Mouse (Mus musculus): ENCODE measurements around the gene Stac3.

Gene Stac3

GRCm38 (mm10) chr10:127521611-127522080 lies 20.2 kb downstream of the Stac3 start:
- in situ Hi-C loops (cut with MboI, MseI) = no loop called here

DNA sequence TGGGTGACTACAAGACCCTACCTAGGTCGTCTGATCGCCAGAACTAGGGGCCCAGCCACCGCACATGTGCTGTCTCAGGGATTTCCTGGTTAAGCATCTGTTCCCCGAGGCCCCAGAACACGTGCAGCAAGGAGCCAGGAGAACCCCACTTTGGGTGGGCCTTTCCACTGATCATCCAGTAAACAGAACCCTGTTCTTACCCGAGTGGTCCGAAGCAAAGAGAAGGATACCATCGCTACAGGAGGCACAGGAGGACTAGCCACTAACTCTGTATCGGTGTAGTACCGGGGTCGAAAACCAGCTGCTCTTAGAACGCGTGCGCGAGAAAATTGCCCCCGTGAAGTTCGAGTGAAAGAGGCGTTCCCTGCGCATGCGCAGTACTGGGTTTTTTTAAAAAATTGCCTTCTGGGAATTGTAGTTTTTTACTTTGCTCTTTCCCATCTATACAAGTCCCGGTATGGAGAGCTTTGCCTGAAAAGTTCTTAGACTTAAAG lies 20.6 kb downstream of the Stac3 start, which contains the start of gene Shmt2:
Gene Shmt2, minus strand, starts transcription at position 357 of the 494 bp plus-strand sequence.
- in situ Hi-C loops (cut with MboI, MseI) = no loop called here

DNA sequence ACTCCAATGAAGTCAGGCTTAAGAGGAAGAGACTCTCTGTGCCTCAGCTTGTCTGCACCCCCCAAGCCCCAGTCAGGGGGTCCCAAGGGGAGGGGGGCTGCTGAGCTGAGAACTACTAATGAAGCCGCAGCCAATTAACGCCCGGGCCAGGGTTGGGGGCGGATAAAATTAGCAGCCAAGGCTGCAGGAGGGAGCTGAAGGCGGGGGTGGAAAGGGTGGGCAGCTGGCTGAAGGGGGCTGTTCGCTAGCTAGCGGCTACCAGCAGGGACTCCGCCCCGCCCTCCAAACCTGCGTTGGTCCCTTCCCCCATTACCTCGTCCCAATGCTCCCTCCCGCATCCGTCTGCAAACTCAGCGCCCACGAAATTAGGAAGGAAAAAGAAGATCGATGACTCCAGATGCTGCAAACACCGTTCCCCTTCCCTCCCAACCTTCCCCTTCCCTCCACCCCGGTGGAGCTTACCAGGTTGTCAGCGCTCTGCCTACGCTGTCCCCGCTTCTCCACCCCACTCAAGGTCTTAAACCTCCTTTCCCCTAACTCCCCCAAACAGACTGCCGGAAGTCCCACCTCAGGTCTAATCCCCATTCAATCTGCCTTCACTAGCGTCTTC lies 23.3 kb downstream of the Stac3 start:
- in situ Hi-C loops (cut with MboI, MseI) = no loop called here

DNA sequence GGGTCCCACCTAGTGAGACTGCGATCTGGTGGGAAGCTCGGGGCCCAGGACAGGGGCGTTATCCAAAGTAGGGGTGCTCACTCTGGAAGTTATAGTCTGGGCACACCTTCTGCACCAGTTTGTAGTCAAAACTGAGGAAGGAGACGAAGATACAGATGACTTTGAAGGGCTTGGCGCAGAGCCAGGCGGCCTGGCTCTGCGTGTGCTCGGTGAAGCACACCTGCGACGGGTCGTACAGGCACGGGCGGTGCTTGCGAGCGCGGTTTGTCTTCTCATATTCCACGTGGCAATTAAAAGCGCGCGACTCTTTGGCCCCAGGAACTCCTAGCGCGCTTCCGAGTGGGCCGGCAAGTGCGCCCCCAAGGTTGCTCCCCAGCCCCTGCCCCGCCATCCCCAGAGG lies 24.6 kb downstream of the Stac3 start:
- in situ Hi-C loops (cut with MboI, MseI) = no loop called here

GRCm38 (mm10) chr10:127526681-127527080 lies 25.2 kb downstream of the Stac3 start:
- in situ Hi-C loops (cut with MboI, MseI) = no loop called here

DNA sequence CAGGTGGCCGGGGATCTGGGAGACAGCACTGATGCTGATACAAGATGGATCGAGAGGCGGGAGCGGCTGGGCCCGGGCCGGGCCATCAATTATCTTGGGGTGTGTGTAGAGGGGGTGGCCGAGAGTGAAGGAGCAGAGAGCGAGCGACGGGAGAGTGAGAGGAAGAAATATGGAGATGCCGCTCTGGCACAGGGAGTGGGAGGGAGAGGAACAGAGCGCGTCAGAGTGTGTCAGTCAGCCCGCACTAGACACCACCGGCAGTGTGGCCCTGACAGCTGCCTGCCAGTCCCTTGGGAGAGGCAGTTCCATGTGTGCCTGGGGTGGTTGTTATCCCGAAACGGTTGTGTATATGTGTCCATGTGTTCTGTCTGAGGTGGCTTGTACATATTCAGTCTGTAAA lies 26.0 kb downstream of the Stac3 start:
- in situ Hi-C loops (cut with MboI, MseI) = no loop called here

GRCm38 (mm10) chr10:127530945-127531344 lies 29.5 kb downstream of the Stac3 start:
- in situ Hi-C loops (cut with MboI, MseI) = no loop called here

- in situ Hi-C loops (cut with MboI, MseI) = no loop called here
Measured at GRCm38 (mm10) chr10:127531548-127531947, 30.1 kb downstream of the Stac3 start.

DNA sequence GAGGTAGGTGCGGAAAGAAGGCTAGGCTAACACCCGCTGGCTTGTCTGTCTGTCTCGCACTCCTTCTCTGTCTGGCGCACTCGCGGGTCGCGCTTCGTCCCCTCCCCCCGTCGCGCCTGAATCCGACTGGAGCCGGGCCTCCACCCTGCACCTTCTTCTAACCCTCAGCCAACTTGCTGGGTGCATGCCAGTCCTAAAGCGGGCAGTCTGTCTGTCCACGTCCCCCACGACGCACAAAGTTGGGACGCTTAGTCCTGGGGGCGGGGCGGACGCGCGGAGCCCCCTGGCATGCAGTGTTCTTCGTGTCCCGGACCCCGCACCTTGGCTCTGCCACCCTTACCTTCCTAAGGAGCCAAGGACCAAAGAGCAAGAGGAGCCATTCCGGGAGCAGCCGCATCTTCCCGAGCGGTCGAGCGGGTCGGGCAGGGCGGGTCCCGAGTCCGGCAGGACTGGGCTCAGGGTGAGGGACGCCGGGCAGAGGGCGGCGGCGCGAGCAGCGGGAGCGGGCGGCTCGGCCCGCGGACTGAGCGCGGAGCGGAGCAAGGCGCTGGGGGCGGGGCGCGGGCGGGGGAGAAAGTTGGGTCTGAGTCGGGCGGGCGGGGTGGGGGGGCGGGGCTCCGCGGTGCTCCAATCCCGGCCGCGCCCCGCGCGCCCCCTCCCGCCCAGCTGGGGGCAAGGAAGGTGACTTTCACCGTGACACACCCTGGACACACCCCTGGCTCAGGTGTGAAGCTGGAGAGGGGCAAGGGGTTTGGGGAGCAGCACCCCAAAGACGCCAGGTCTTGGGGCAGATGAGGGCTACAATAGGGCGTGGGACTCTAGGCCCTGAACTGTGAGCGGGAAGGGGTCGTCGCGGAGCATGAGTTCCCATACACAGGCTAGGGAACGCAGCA lies 32.8 kb downstream of the Stac3 start, which contains the start of gene Nxph4:
Gene Nxph4, minus strand, starts transcription at position 524 of the 893 bp plus-strand sequence.
- in situ Hi-C loops (cut with MboI, MseI) = no loop called here

DNA sequence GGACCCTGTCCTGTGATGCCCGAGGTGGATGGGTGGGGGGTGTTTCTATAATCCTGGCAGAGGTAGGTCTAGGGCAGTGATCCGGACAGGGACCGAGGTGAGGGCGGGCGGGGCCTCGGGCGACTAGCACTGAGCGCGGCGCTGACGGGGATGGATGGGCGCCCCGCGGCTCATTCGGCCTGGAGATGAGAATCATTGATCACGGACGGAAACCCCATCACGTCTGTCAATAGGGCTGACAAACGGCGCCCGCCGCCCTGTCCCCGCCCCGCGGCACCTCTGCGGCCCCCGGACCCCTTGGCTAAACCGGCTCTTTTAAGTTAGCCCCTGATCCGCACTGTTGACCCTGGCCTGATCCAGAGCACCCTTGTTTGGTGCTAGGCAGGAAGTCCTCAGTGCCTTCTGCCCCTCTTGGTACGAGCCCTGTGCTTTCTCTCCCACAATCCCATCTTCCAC lies 33.5 kb downstream of the Stac3 start:
- in situ Hi-C loops (cut with MboI, MseI) = no loop called here

DNA sequence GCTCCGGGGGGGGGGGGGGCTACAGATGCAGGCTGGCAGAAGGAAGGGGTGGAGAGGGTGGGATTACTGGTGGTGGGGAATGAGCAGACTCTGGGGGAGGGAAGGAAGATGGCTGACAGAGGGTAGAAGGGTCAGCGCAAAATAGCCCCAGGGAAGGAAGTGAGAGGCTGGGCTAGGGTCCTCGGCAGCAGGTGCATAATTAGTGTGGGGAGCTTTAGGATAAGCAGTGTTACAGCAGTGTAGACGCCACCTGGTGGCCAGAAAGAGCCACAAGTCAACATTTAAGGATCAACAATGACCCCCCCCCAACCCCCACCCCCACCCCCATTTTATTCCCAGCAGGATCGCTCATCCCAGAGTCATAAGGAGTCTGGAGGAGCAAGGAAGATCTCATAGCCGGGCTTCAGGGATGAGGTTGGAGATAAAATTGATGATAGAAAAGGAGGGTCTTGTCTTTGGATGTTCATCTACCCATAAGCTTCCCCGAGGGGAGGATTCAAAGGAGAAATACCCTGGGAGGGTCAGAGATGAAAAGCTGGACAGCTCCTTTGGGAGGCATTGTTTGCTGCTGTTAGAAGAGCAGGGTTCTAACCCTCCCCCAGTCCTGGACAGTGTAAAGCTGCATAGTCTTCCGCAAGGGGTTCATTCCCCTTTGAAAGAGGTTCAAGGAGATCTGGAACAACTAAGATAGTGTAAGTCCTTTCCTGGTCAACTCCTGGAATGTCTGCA lies 35.3 kb downstream of the Stac3 start:
- in situ Hi-C loops (cut with MboI, MseI) = no loop called here

- in situ Hi-C loops (cut with MboI, MseI) = no loop called here
Measured at GRCm38 (mm10) chr10:127537854-127538583, 36.5 kb downstream of the Stac3 start.

GRCm38 (mm10) chr10:127541510-127541909 lies 40.0 kb downstream of the Stac3 start:
- in situ Hi-C loops (cut with MboI, MseI) = loop anchor here (5.0 kb wide), 1 partner anchor 34 kb away; no protein-coding TSS in a partner anchor

- in situ Hi-C loops (cut with MboI, MseI) = loop anchor here (5.0 kb wide), 1 partner anchor 35 kb away; no protein-coding TSS in a partner anchor
Measured at GRCm38 (mm10) chr10:127542084-127542483, 40.6 kb downstream of the Stac3 start.

GRCm38 (mm10) chr10:127542720-127543119 lies 41.2 kb downstream of the Stac3 start:
- in situ Hi-C loops (cut with MboI, MseI) = loop anchor here (5.0 kb wide), 1 partner anchor 35 kb away; no protein-coding TSS in a partner anchor

GRCm38 (mm10) chr10:127543916-127544315 lies 42.4 kb downstream of the Stac3 start:
- in situ Hi-C loops (cut with MboI, MseI) = loop anchor here (5.0 kb wide), 1 partner anchor 37 kb away; no protein-coding TSS in a partner anchor

DNA sequence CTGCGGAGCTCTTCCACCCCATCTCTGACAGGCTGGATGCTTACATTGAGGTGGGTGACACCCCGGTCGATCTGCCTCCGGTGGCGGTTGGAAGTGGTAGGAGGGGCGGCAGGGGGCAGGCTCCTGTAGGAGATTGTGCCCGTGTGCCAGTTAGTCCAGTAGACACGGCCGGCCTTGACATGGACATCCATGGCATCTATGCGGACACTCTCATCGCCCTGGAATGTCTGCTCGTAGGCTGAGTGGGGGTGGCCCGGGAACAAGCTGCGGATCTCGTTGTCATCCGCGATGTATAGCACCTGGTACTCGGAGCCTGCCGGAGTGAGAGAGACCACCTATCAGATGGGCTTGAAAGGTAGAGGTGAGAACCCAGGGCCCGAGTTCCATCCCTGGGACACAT lies 42.9 kb downstream of the Stac3 start:
- in situ Hi-C loops (cut with MboI, MseI) = loop anchor here (5.0 kb wide), 1 partner anchor 37 kb away; no protein-coding TSS in a partner anchor

DNA sequence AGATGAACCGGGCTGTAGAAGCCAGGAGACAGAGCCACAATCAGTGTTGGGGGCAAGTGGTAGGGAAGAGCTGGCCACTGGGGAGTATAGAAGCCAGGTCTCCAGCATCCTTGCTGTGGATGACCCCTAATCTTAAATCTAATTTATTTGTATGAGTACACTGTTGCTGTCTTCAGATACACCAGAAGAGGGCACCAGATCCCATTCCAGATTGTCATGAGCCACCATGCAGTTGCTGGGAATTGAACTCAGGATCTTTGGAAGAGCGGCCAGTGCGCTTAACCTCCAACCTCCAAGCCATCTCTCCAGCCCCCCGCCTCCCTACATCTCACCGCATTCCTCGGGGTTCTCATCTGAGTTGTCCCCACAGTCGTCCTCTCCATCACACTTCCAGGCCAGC lies 45.0 kb downstream of the Stac3 start:
- in situ Hi-C loops (cut with MboI, MseI) = no loop called here

- in situ Hi-C loops (cut with MboI, MseI) = no loop called here
Measured at GRCm38 (mm10) chr10:127548236-127548635, 46.8 kb downstream of the Stac3 start.

GRCm38 (mm10) chr10:127549892-127550291 lies 48.4 kb downstream of the Stac3 start:
- in situ Hi-C loops (cut with MboI, MseI) = no loop called here

DNA sequence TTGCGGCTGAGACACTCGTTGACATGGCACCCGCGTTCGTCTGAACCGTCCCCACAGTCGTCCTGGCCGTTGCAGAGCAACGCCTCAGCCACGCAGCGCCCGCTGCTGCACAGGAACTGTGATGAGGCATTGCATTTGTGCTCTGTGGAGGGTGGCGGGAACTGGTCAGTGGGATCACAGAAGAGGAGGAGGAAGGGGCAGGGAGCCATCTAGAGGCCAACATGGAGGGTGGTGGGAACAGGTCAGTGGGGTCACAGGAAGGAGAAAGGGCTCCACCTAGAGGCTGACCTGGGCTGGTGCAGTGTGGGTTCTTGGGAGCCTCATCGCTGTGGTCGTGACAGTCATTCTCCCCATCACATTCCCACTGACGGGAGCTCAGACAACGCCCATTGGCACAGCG lies 54.2 kb downstream of the Stac3 start:
- in situ Hi-C loops (cut with MboI, MseI) = no loop called here

Data from T-helper 1 cell (primary cell).